Mouse (Mus musculus) bone marrow macrophage, adult 2 months (primary cell): ENCODE measurements around the gene Ccn1.

ENCODE experiments used
- CTCF ChIP-seq: IDR thresholded peaks from 2 replicates; pipeline ENCODE4 v1.5.1; 2012; ENCODE audit warnings: low read depth, mild to moderate bottlenecking, low read length, moderate library complexity
- POLR2A ChIP-seq: IDR thresholded peaks from 2 replicates; pipeline ENCODE4 v1.6.1; 2012; ENCODE audit warnings: mild to moderate bottlenecking, low read depth, low read length, borderline replicate concordance

DNA sequence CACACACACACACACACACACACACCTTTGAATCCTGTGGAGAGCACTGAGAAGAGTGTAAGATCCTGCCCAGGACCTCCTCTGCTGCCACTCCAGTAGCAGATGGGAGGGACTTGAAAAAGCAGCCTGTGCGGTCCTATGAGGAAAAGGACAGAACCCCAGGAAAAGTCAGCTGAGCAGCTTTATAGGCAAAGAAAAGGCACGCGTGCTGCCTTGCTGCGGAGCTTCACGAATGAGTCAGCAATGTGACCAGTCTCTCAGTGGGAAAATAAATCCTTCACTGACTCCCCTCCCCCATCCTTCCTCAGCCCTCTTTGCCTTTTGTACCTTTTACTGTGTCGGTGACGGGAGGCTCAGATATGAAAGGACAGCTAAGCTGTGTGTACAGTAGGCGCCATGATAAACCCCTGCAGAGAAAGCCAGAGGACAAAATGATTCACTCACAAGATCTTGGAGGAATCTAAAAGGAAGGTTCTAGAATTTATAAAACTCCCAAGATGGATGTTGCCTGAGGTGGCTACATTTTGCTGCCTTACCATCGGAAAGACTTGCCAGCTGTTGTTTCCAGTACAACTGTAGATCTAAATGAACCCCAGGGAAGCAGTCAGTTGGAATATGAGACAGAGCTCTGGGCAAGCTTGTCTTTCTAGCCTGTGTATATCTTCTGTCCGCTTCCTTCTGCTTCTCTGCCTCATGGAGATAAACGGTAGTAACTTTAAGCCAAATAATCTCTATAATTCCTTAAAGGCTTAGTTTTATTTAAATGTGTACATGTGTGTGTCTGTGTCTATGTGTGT lies 47.2 kb downstream of the Ccn1 start:
- TF ChIP-seq CTCF (no peak), POLR2A (no peak)
